Mouse (Mus musculus) spleen, embryonic (tissue): ENCODE data around the gene 4930558K02Rik.

Experiments
- CTCF ChIA-PET: fragments of 350-600 bp; sonication (Branson Sonifier 250); formaldehyde crosslinking; loops from one replicate; lab custom pipeline; 2022; lab: Charles Lee

4930558K02Rik gene

GRCm38 (mm10) chr1:161955846-161956245 is 23.6 kb downstream of the 4930558K02Rik start:
- CTCF ChIA-PET: interaction anchor here (0.5 kb wide), 1 partner anchor 20 kb away, joined by 3 read pairs; no protein-coding TSS in a partner anchor

- CTCF ChIA-PET: no interaction called here
Observed at GRCm38 (mm10) chr1:161952599-161952998, 26.8 kb downstream of the 4930558K02Rik start.

- CTCF ChIA-PET: no interaction called here
Observed at GRCm38 (mm10) chr1:161951009-161951779, 28.2 kb downstream of the 4930558K02Rik start.

GRCm38 (mm10) chr1:161942082-161942481 is 37.4 kb downstream of the 4930558K02Rik start:
- CTCF ChIA-PET: no interaction called here

- CTCF ChIA-PET: no interaction called here
Observed at GRCm38 (mm10) chr1:161932286-161932685, 47.1 kb downstream of the 4930558K02Rik start.

- CTCF ChIA-PET: no interaction called here
Observed at GRCm38 (mm10) chr1:161931817-161932216, 47.6 kb downstream of the 4930558K02Rik start.

- CTCF ChIA-PET: no interaction called here
Observed at GRCm38 (mm10) chr1:161931313-161931712, 48.1 kb downstream of the 4930558K02Rik start.

- CTCF ChIA-PET: interaction anchor here (0.5 kb wide), 1 partner anchor 194 kb away, joined by 3 read pairs; no protein-coding TSS in a partner anchor
Observed at GRCm38 (mm10) chr1:161927976-161928375, 51.5 kb downstream of the 4930558K02Rik start.

GRCm38 (mm10) chr1:161925281-161925805 is 54.1 kb downstream of the 4930558K02Rik start:
- CTCF ChIA-PET: interaction anchor here (0.5 to 0.7 kb wide), 3 partner anchors 51 to 158 kb away, joined by 3 to 17 read pairs (median 12); no protein-coding TSS in a partner anchor

- CTCF ChIA-PET: no interaction called here
Observed at GRCm38 (mm10) chr1:161924321-161924720, 55.1 kb downstream of the 4930558K02Rik start.

GRCm38 (mm10) chr1:161921928-161922327 is 57.5 kb downstream of the 4930558K02Rik start:
- CTCF ChIA-PET: no interaction called here

GRCm38 (mm10) chr1:161920475-161921454 is 58.7 kb downstream of the 4930558K02Rik start:
- CTCF ChIA-PET: interaction anchor here (0.6 kb wide), 1 partner anchor 26 kb away, joined by 3 read pairs; no protein-coding TSS in a partner anchor

- CTCF ChIA-PET: no interaction called here
Observed at GRCm38 (mm10) chr1:161919594-161919993, 59.8 kb downstream of the 4930558K02Rik start.

GRCm38 (mm10) chr1:161918682-161919372 is 60.6 kb downstream of the 4930558K02Rik start:
- CTCF ChIA-PET: no interaction called here

- CTCF ChIA-PET: no interaction called here
Observed at GRCm38 (mm10) chr1:161917940-161918484, 61.4 kb downstream of the 4930558K02Rik start.

GRCm38 (mm10) chr1:161916036-161916435 is 63.4 kb downstream of the 4930558K02Rik start:
- CTCF ChIA-PET: no interaction called here

GRCm38 (mm10) chr1:161913648-161913984 is 65.8 kb downstream of the 4930558K02Rik start:
- CTCF ChIA-PET: interaction anchor here (0.6 kb wide), 1 partner anchor 50 kb away, joined by 5 read pairs; no protein-coding TSS in a partner anchor

GRCm38 (mm10) chr1:161912940-161913647 is 66.3 kb downstream of the 4930558K02Rik start:
- CTCF ChIA-PET: interaction anchor here (0.6 kb wide), 1 partner anchor 42 kb away, joined by 3 read pairs; no protein-coding TSS in a partner anchor

- CTCF ChIA-PET: interaction anchor here (0.7 kb wide), 1 partner anchor 32 kb away, joined by 4 read pairs; no protein-coding TSS in a partner anchor
Observed at GRCm38 (mm10) chr1:161909074-161909473, 70.4 kb downstream of the 4930558K02Rik start.
